Mouse (Mus musculus) left cerebral cortex, adult 11 months (tissue): ENCODE measurements at regions not wholly inside any gene's neighbourhood (a gene's known extent, or its start where the extent isn't known, plus 50 kb on each side); places are given as distances from the start of the nearest gene placed in this dataset.
A peak's percentile ranks its signal among the peaks of the same experiment; 100 is the strongest.

Experiments
- DNase-seq: peaks from one replicate; pipeline ENCODE4 v3.0.0; 2022; ENCODE audit warnings: low spot score

- DNase-seq, result no peak
Measured at GRCm38 (mm10) chr3:78782766-78783165, 503.6 kb downstream of the Rapgef2 start.

GRCm38 (mm10) chr3:78755686-78756476 lies 530.4 kb downstream of the Rapgef2 start:
- DNase-seq, result no peak

GRCm38 (mm10) chr3:78736111-78736510 lies 550.2 kb downstream of the Rapgef2 start:
- DNase-seq, result no peak

- no peak for DNase-seq
Measured at GRCm38 (mm10) chr3:78716691-78717090, 569.6 kb downstream of the Rapgef2 start.

GRCm38 (mm10) chr3:78707687-78708086 lies 578.6 kb downstream of the Rapgef2 start:
- DNase-seq, result no peak

GRCm38 (mm10) chr3:78698936-78699335 lies 587.4 kb downstream of the Rapgef2 start:
- no peak for DNase-seq

- DNase-seq, result peak; percentile 12
Measured at GRCm38 (mm10) chr3:78691499-78691898, 594.8 kb downstream of the Rapgef2 start.

- DNase-seq, result no peak
Measured at GRCm38 (mm10) chr3:78677656-78678055, 608.7 kb downstream of the Rapgef2 start.

GRCm38 (mm10) chr3:78676806-78677205 lies 609.5 kb downstream of the Rapgef2 start:
- no peak for DNase-seq

- DNase-seq, result no peak
Measured at GRCm38 (mm10) chr3:78674529-78675187, 611.7 kb downstream of the Rapgef2 start.

- no peak for DNase-seq
Measured at GRCm38 (mm10) chr3:78668050-78668449, 618.3 kb downstream of the Rapgef2 start.

- DNase-seq, result no peak
Measured at GRCm38 (mm10) chr3:78667374-78668023, 618.8 kb downstream of the Rapgef2 start.

- DNase-seq, result no peak
Measured at GRCm38 (mm10) chr3:78648115-78648514, 638.2 kb downstream of the Rapgef2 start.

GRCm38 (mm10) chr3:78635386-78635785 lies 650.9 kb downstream of the Rapgef2 start:
- no peak for DNase-seq

GRCm38 (mm10) chr3:78618900-78619299 lies 667.4 kb downstream of the Rapgef2 start:
- no peak for DNase-seq

- no peak for DNase-seq
Measured at GRCm38 (mm10) chr3:78594718-78595236, 691.5 kb downstream of the Rapgef2 start.

- no peak for DNase-seq
Measured at GRCm38 (mm10) chr3:78594305-78594704, 692.0 kb downstream of the Rapgef2 start.

- no peak for DNase-seq
Measured at GRCm38 (mm10) chr3:78586639-78587038, 699.7 kb downstream of the Rapgef2 start.

- DNase-seq, result no peak
Measured at GRCm38 (mm10) chr3:78581868-78582267, 704.4 kb downstream of the Rapgef2 start.

- no peak for DNase-seq
Measured at GRCm38 (mm10) chr3:78581100-78581499, 705.2 kb downstream of the Rapgef2 start.

- DNase-seq, result no peak
Measured at GRCm38 (mm10) chr3:78575667-78576464, 710.5 kb downstream of the Rapgef2 start.

- no peak for DNase-seq
Measured at GRCm38 (mm10) chr3:78574807-78575206, 711.5 kb downstream of the Rapgef2 start.
